Mouse (Mus musculus) G1E (cell line): ENCODE measurements around the gene Per3.

Source experiments
- CTCF ChIP-seq: IDR thresholded peaks from 2 replicates; pipeline ENCODE4 v1.5.1; 2012; ENCODE audit warnings: low read depth, low read length, inconsistent platforms, mixed read lengths
- GATA1 ChIP-seq: IDR thresholded peaks from 2 replicates; pipeline ENCODE4 v1.6.1; 2012; ENCODE audit warnings: borderline replicate concordance, low read length, inconsistent platforms, mixed read lengths

- TF ChIP-seq CTCF (no peak), GATA1 (no peak)
Measured at GRCm38 (mm10) chr4:150956369-150957105, 87.9 kb downstream of the Per3 start.
